Mouse (Mus musculus) embryonic fibroblast, embryonic 13.5 days (primary cell): Measurements from ENCODE around the gene Gm10100. TPM values are rescaled to one million over a fixed set of nuclear protein-coding genes. Genes with fewer than 3 reads are reported as not detected.
"Not testable (repeated sequence)": the region's sequence is repeated elsewhere in the genome, so short reads cannot be mapped to it uniquely, and the experiment has no call there.

Source experiments
- H3K27ac ChIP-seq: 2 replicates; pipeline ENCODE4 v1.5.1; 2012; ENCODE audit warnings: low read length, control low read depth, inconsistent platforms; ENCODE audit not compliant: insufficient read depth
- H3K4me1 ChIP-seq: 2 replicates; pipeline ENCODE4 v1.6.1; 2011; ENCODE audit warnings: low read length; ENCODE audit not compliant: control insufficient read depth, insufficient read depth
- H3K4me3 ChIP-seq: 2 replicates; pipeline ENCODE4 v1.5.1; 2011; ENCODE audit warnings: mild to moderate bottlenecking, control low read depth, low read length; ENCODE audit not compliant: insufficient read depth
- CTCF ChIP-seq: IDR thresholded peaks from 2 replicates; pipeline ENCODE4 v1.5.1; 2011; ENCODE audit warnings: mild to moderate bottlenecking, control low read depth, low read length, moderate library complexity, borderline replicate concordance; ENCODE audit not compliant: insufficient read depth
- POLR2A ChIP-seq: IDR thresholded peaks from 2 replicates; pipeline ENCODE4 v1.6.1; 2011; ENCODE audit warnings: low read depth, mild to moderate bottlenecking, control low read depth, low read length, moderate library complexity
- polyA plus RNA-seq: library from polyadenylated mRNA; stranded (reverse); fragments of >200 nt; gene quantifications from 2 replicates; pipeline ENCODE4 v1.2.4, GENCODE M21; 2011; ENCODE audit warnings: low read depth; ENCODE audit not compliant: missing spikeins, insufficient read length

Gene Gm10100
- polyA plus RNA-seq, 1 experiment = not detected

DNA sequence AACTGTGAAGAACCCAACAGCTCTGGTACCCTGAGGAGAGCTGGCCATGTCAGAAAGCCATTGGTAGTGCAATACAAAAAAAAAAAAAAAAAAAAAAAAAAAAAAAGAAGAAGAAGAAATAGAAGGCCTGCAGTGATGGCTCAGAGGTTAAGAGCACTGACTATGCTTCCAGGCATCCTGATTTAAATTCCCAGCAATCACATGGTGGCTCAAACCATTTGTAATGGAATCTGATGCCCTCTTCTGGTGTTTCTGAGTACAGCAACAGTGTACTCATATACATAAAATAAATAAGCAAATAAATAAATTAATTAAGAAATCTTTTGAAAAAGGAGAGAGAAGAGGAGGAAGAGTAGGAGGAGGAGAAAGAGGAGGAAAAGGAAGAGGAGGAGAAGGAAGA, 27.2 kb downstream of the Gm10100 start:
- no peak overlapping the region for H3K4me3 ChIP-seq
- TF ChIP-seq POLR2A = no peak
- TF ChIP-seq CTCF = no peak
- no peaks in the 10 kb centered on the region for H3K4me1 ChIP-seq
- H3K27ac ChIP-seq = no peak overlapping the region

- H3K4me1 ChIP-seq = not testable (repeated sequence)
These were observed 33.3 kb downstream of the Gm10100 start, which contains the start of gene Gm3233 for GRCm38 (mm10) chr10:77759582-77759981. TSS of gene Gm3233 (minus strand) at chr10:77759682.

DNA sequence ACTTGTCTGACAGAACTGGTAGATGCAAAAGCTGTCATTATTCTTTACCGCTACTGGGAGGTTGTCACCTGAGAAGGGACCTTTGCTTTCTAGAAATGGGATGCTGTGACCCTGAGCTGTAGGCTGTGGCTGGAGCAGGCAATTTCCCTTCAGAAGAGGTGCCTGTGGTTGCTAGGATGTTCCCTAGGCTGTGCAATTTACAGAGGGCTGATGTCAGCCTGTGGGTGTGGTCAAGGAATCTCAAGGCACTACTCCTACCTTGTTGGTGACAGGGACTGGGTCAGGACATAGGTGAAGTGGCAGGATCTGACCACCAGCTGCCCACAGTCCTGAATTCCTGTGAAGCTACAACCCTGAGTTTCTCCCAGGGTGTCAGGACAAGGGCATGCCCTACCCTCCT, 43.4 kb downstream of the Gm10100 start:
- H3K4me3 ChIP-seq = no peak overlapping the region
- H3K4me1 ChIP-seq = no peaks in the 10 kb centered on the region
- TF ChIP-seq CTCF (no peak), POLR2A (no peak)
- H3K27ac ChIP-seq = no peak overlapping the region

More at GRCm38 (mm10) chr10:77759582-77759981, 33.3 kb downstream of the Gm10100 start, which contains the start of gene Gm3233:
- H3K4me3 ChIP-seq, H3K27ac ChIP-seq: not testable (repeated sequence)

DNA sequence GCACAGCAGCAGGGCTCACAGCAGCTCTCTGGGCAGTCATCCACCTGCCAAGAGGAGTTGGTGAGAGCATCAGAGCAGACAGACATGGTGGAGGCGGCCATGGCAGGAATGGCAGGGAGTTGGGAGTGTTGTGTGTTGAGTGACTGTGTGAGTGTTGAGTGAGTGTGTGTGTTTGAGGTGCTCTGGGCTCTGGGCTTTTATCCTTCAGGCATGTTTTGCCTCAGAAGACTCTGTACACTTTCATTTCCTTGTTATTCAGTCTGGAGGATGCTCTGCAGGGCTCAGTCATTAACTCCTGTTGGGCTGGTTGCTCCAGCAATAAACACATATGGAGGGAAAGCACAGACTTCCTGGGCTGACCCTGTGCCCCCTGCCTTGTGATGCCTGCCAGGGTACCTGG, 44.9 kb downstream of the Gm10100 start, which contains the start of gene Gm3238:
TSS of gene Gm3238 (minus strand) at position 101 of the 400 bp plus-strand sequence.
- H3K4me1 ChIP-seq, H3K4me3 ChIP-seq, H3K27ac ChIP-seq: not testable (repeated sequence)

GRCm38 (mm10) chr10:77772142-77772541, 45.9 kb downstream of the Gm10100 start:
- not testable (repeated sequence) for H3K4me1 ChIP-seq, H3K4me3 ChIP-seq, H3K27ac ChIP-seq

Other genes starting within 250 kb of the Gm10100 start
- gene Fam207a, start 210.7 kb upstream of the Gm10100 start, polyA plus RNA-seq = 28.9 and 30.5 TPM in 2 replicates
- gene Itgb2, start 196.2 kb upstream of the Gm10100 start, polyA plus RNA-seq = 0.57 and 1.4 TPM in 2 replicates
- 138 and 151 TPM in 2 replicates for gene Pttg1ip, start 144.8 kb upstream of the Gm10100 start, polyA plus RNA-seq
- 130 and 167 TPM in 2 replicates for gene Sumo3, start 120.4 kb upstream of the Gm10100 start, polyA plus RNA-seq
- 31.7 and 53.4 TPM in 2 replicates for gene Gm49325, start 120.3 kb upstream of the Gm10100 start, polyA plus RNA-seq
- 62.1 and 63.8 TPM in 2 replicates for gene Ube2g2, start 104.2 kb upstream of the Gm10100 start, polyA plus RNA-seq
- gene Tspear, start 39.9 kb upstream of the Gm10100 start, polyA plus RNA-seq = not detected in 2 replicates
- gene Gm19402, start 35.7 kb upstream of the Gm10100 start, polyA plus RNA-seq = not detected in 2 replicates
- not detected in 2 replicates for gene Gm9508, start 29.3 kb upstream of the Gm10100 start, polyA plus RNA-seq
- not detected in 2 replicates for gene Gm10272, start 19.9 kb upstream of the Gm10100 start, polyA plus RNA-seq
- gene Gm10024, start 15.0 kb upstream of the Gm10100 start, polyA plus RNA-seq = not detected in 2 replicates
- gene Gm10142, start 10.7 kb upstream of the Gm10100 start, polyA plus RNA-seq = not detected in 2 replicates
- not detected in 2 replicates for gene Krtap12-1, start 5.9 kb upstream of the Gm10100 start, polyA plus RNA-seq
- gene Gm18596, start 16.2 kb downstream of the Gm10100 start, polyA plus RNA-seq = not detected in 2 replicates
- not detected in 2 replicates for gene Gm9736, start 24.9 kb downstream of the Gm10100 start, polyA plus RNA-seq
- not detected in 2 replicates for gene Gm3233, start 33.2 kb downstream of the Gm10100 start, polyA plus RNA-seq
- not detected in 2 replicates for gene Gm3238, start 44.8 kb downstream of the Gm10100 start, polyA plus RNA-seq
- not detected in 2 replicates for gene Gm7138, start 50.5 kb downstream of the Gm10100 start, polyA plus RNA-seq
- not detected in 2 replicates for gene Gm3250, start 56.1 kb downstream of the Gm10100 start, polyA plus RNA-seq
- not detected in 2 replicates for gene Gm7137, start 61.7 kb downstream of the Gm10100 start, polyA plus RNA-seq
- gene Gm9639, start 68.6 kb downstream of the Gm10100 start, polyA plus RNA-seq = not detected in 2 replicates
- gene Gm19668, start 72.6 kb downstream of the Gm10100 start, polyA plus RNA-seq = not detected in 2 replicates
- not detected in 2 replicates for gene Gm9507, start 85.4 kb downstream of the Gm10100 start, polyA plus RNA-seq
- gene Gm2696, start 88.2 kb downstream of the Gm10100 start, polyA plus RNA-seq = not detected in 2 replicates
- gene Krtap10-4, start 100.6 kb downstream of the Gm10100 start, polyA plus RNA-seq = not detected in 2 replicates
- gene Krtap10-10, start 109.5 kb downstream of the Gm10100 start, polyA plus RNA-seq = not detected in 2 replicates
- not detected in 2 replicates for gene Gm36176, start 120.3 kb downstream of the Gm10100 start, polyA plus RNA-seq
- not detected in 2 replicates for gene Gm10318, start 126.4 kb downstream of the Gm10100 start, polyA plus RNA-seq
- not detected in 2 replicates for gene Gm3285, start 135.5 kb downstream of the Gm10100 start, polyA plus RNA-seq
- gene Lrrc3, start 176.1 kb downstream of the Gm10100 start, polyA plus RNA-seq = 1.8 and 1.9 TPM in 2 replicates
- not detected in 2 replicates for gene Trpm2, start 244.1 kb downstream of the Gm10100 start, polyA plus RNA-seq